Mouse (Mus musculus) urinary bladder, postnatal 25 days (tissue): ENCODE measurements at regions not wholly inside any gene's neighbourhood (a gene's known extent, or its start where the extent isn't known, plus 50 kb on each side); places are given as distances from the start of the nearest gene placed in this dataset.

Experiments used
- DNase-seq: peaks from one replicate; pipeline ENCODE4 v3.0.0; 2022; ENCODE audit warnings: low spot score

GRCm38 (mm10) chr15:62048981-62049380, 1126.2 kb upstream of the A1bg start:
- DNase-seq: no peak

GRCm38 (mm10) chr15:62046276-62046675, 1123.5 kb upstream of the A1bg start:
- no peak for DNase-seq

- DNase-seq: no peak
These were observed 1122.0 kb upstream of the A1bg start for GRCm38 (mm10) chr15:62044654-62045335.

- no peak for DNase-seq
These were observed 1121.0 kb upstream of the A1bg start for GRCm38 (mm10) chr15:62043617-62044392.

GRCm38 (mm10) chr15:62042924-62043504, 1120.2 kb upstream of the A1bg start:
- no peak for DNase-seq
